Mouse (Mus musculus) embryonic facial prominence, embryonic 12.5 days (tissue): ENCODE data around the gene Hbb-bs. TPM values are rescaled to one million over a fixed set of nuclear protein-coding genes. Genes with fewer than 3 reads are reported as not detected.
"Not testable (repeated sequence)": the region's sequence is repeated elsewhere in the genome, so short reads cannot be mapped to it uniquely, and the experiment has no call there.

ENCODE experiments used
- ATAC-seq: fragments of 200-750 bp; cut with Nextera tagmentation; 2 replicates; pipeline ENCODE4 v1.8.0; 2017; ENCODE audit not compliant: insufficient number of reproducible peaks, insufficient read depth, low FRiP score, low TSS enrichment
- H3K27ac ChIP-seq: fragments of 300-500 bp; sonication (generic); 2 replicates; pipeline ENCODE4 v1.5.1; 2016; ENCODE audit warnings: mild to moderate bottlenecking
- H3K27me3 ChIP-seq: fragments of 300-500 bp; sonication (generic); 2 replicates; pipeline ENCODE4 v1.6.1; 2016; ENCODE audit warnings: mild to moderate bottlenecking, moderate library complexity
- H3K36me3 ChIP-seq: fragments of 300-500 bp; sonication (generic); 2 replicates; pipeline ENCODE4 v1.6.1; 2016; ENCODE audit warnings: mild to moderate bottlenecking
- H3K4me1 ChIP-seq: fragments of 300-500 bp; sonication (generic); 2 replicates; pipeline ENCODE4 v1.6.1; 2016
- H3K4me2 ChIP-seq: fragments of 300-500 bp; sonication (generic); replicated peaks from 2 replicates; pipeline ENCODE4 v1.6.1; 2016; ENCODE audit warnings: mild to moderate bottlenecking, moderate library complexity
- H3K4me3 ChIP-seq: fragments of 300-500 bp; sonication (generic); 2 replicates; pipeline ENCODE4 v1.5.1; 2016; ENCODE audit warnings: mild to moderate bottlenecking
- H3K9ac ChIP-seq: fragments of 300-500 bp; sonication (generic); 2 replicates; pipeline ENCODE4 v1.6.1; 2016; ENCODE audit warnings: mild to moderate bottlenecking, moderate library complexity
- H3K9me3 ChIP-seq: fragments of 300-500 bp; sonication (generic); 2 replicates; pipeline ENCODE4 v1.6.1; 2016; ENCODE audit warnings: mild to moderate bottlenecking, moderate library complexity
- WGBS: fragments of 180-500 bp; shearing (Covaris S2); methylation state at CpG from one replicate; pipeline ENCODE4 v1.1.7; 2016; 5-methylcytosine and 5-hydroxymethylcytosine counted together
- polyA plus RNA-seq: library from polyadenylated mRNA; unstranded; fragments of >200 nt; fragmentation: Nextera tagmentation; extraction: Ambion mirVana; gene quantifications from 2 replicates; pipeline ENCODE4 v1.2.1, GENCODE M21; 2016

The Hbb-bs gene
- polyA plus RNA-seq, 1 experiment from 2014 or later: 706 TPM

GRCm38 (mm10) chr7:103843034-103843433, 15.1 kb upstream of the Hbb-bs start, which contains the start of gene Hbb-bh1:
Hbb-bh1 (minus strand) TSS chr7:103843164.
- H3K27ac ChIP-seq: no peak within 1 kb of the TSS
- H3K9ac ChIP-seq: no peak within 1 kb of the TSS
- H3K4me2 ChIP-seq: no peak within 1 kb of the TSS
- H3K27me3 ChIP-seq: no peaks in the 10 kb centered on the region
- WGBS: 69% methylated on average over 2 of the region's 2 CpGs
- H3K9me3 ChIP-seq: no peaks in the 10 kb centered on the region
- H3K36me3 ChIP-seq: no peaks in the 10 kb centered on the region
- no peak for ATAC-seq
- H3K4me1 ChIP-seq: no peaks in the 10 kb centered on the region
- no peak within 1 kb of the TSS for H3K4me3 ChIP-seq

- H3K4me3 ChIP-seq: no peak within 1 kb of the TSS
- no peaks in the 10 kb centered on the region for H3K4me1 ChIP-seq
- 66% methylated on average over 3 of the region's 3 CpGs for WGBS
Observed at GRCm38 (mm10) chr7:103840268-103840667, 12.4 kb upstream of the Hbb-bs start, which contains the start of gene Hbb-bh2. Hbb-bh2 (minus strand) TSS chr7:103840520.

GRCm38 (mm10) chr7:103827139-103827538, 757 bp downstream of the Hbb-bs start:
- H3K27ac ChIP-seq, H3K4me1 ChIP-seq, H3K27me3 ChIP-seq, H3K9me3 ChIP-seq, ATAC-seq, H3K4me3 ChIP-seq, H3K36me3 ChIP-seq, H3K4me2 ChIP-seq, H3K9ac ChIP-seq: not testable (repeated sequence)
- no CpG with 5 or more reads among the region's 2 CpGs for WGBS

More at GRCm38 (mm10) chr7:103840268-103840667, 12.4 kb upstream of the Hbb-bs start, which contains the start of gene Hbb-bh2:
- Histone ChIP-seq H3K9me3 (no peaks in the 10 kb centered on the region), H3K4me2 (no peak within 1 kb of the TSS), H3K36me3 (no peaks in the 10 kb centered on the region), H3K9ac (no peak within 1 kb of the TSS), H3K27ac (no peak within 1 kb of the TSS), H3K27me3 (no peaks in the 10 kb centered on the region)
- no peak for ATAC-seq

- no peaks in the 10 kb centered on the region for H3K9me3 ChIP-seq
- no peak overlapping the region for H3K4me2 ChIP-seq
- H3K27ac ChIP-seq: no peak overlapping the region
- no peak overlapping the region for H3K9ac ChIP-seq
- 52% methylated on average over 3 of the region's 3 CpGs for WGBS
- H3K36me3 ChIP-seq: no peaks in the 10 kb centered on the region
- H3K4me1 ChIP-seq: no peaks in the 10 kb centered on the region
- H3K27me3 ChIP-seq: no peaks in the 10 kb centered on the region
- H3K4me3 ChIP-seq: no peak overlapping the region
- no peak for ATAC-seq
Observed at GRCm38 (mm10) chr7:103826255-103826887, 1.5 kb downstream of the Hbb-bs start.

- no peak for ATAC-seq
- 88% methylated on average over 3 of the region's 3 CpGs for WGBS
- no peak overlapping the region for H3K9ac ChIP-seq
- no peaks in the 10 kb centered on the region for H3K4me1 ChIP-seq
- no peak overlapping the region for H3K4me3 ChIP-seq
- no peaks in the 10 kb centered on the region for H3K9me3 ChIP-seq
- no peaks in the 10 kb centered on the region for H3K36me3 ChIP-seq
- no peak overlapping the region for H3K27ac ChIP-seq
- no peaks in the 10 kb centered on the region for H3K27me3 ChIP-seq
- H3K4me2 ChIP-seq: no peak overlapping the region
Observed at GRCm38 (mm10) chr7:103825536-103826254, 2.2 kb downstream of the Hbb-bs start.

GRCm38 (mm10) chr7:103824597-103824996, 3.3 kb downstream of the Hbb-bs start:
- Histone ChIP-seq H3K9ac (no peak overlapping the region), H3K36me3 (no peaks in the 10 kb centered on the region), H3K4me2 (no peak overlapping the region), H3K4me3 (no peak overlapping the region), H3K27me3 (no peaks in the 10 kb centered on the region), H3K27ac (no peak overlapping the region), H3K9me3 (no peaks in the 10 kb centered on the region), H3K4me1 (no peaks in the 10 kb centered on the region)
- 82% methylated on average over 2 of the region's 2 CpGs for WGBS
- ATAC-seq: no peak

- H3K36me3 ChIP-seq, H3K9ac ChIP-seq, H3K9me3 ChIP-seq, H3K4me3 ChIP-seq, H3K4me1 ChIP-seq, H3K27me3 ChIP-seq, H3K4me2 ChIP-seq, H3K27ac ChIP-seq, ATAC-seq: not testable (repeated sequence)
- WGBS: 71% methylated on average over 1 of the region's 2 CpGs
Observed at GRCm38 (mm10) chr7:103815085-103815484, 12.8 kb downstream of the Hbb-bs start.

GRCm38 (mm10) chr7:103813766-103814165, 14.1 kb downstream of the Hbb-bs start, which contains the start of gene Hbb-bt:
Hbb-bt (minus strand) TSS chr7:103813996.
- Histone ChIP-seq H3K36me3 (no peaks in the 10 kb centered on the region), H3K27ac (no peak within 1 kb of the TSS), H3K4me3 (no peak within 1 kb of the TSS), H3K4me2 (no peak within 1 kb of the TSS), H3K9ac (no peak within 1 kb of the TSS), H3K27me3 (no peaks in the 10 kb centered on the region), H3K4me1 (no peaks in the 10 kb centered on the region), H3K9me3 (no peaks in the 10 kb centered on the region)
- ATAC-seq: no peak
- whole genome bisulfite sequencing: 84% methylated on average over 3 of the region's 3 CpGs

GRCm38 (mm10) chr7:103813152-103813551, 14.7 kb downstream of the Hbb-bs start:
- not testable (repeated sequence) for H3K4me1 ChIP-seq, H3K4me3 ChIP-seq, ATAC-seq, H3K4me2 ChIP-seq, H3K9ac ChIP-seq, H3K27me3 ChIP-seq, H3K36me3 ChIP-seq, H3K27ac ChIP-seq, H3K9me3 ChIP-seq
- WGBS: no CpG with 5 or more reads among the region's 3 CpGs

GRCm38 (mm10) chr7:103812174-103812573, 15.7 kb downstream of the Hbb-bs start:
- H3K36me3 ChIP-seq: no peaks in the 10 kb centered on the region
- no peak overlapping the region for H3K9ac ChIP-seq
- H3K9me3 ChIP-seq: no peaks in the 10 kb centered on the region
- H3K4me2 ChIP-seq: no peak overlapping the region
- no peaks in the 10 kb centered on the region for H3K27me3 ChIP-seq
- no peak overlapping the region for H3K27ac ChIP-seq
- no peak overlapping the region for H3K4me3 ChIP-seq
- 72% methylated on average over 1 of the region's 1 CpGs for WGBS
- H3K4me1 ChIP-seq: no peaks in the 10 kb centered on the region
- ATAC-seq: no peak

- WGBS: 80% methylated on average over 1 of the region's 1 CpGs
- ATAC-seq: no peak
Observed at GRCm38 (mm10) chr7:103811223-103811845, 16.6 kb downstream of the Hbb-bs start.

GRCm38 (mm10) chr7:103810746-103811145, 17.1 kb downstream of the Hbb-bs start:
- ATAC-seq: no peak
- no peak overlapping the region for H3K9ac ChIP-seq
- 81% methylated on average over 3 of the region's 3 CpGs for WGBS
- H3K4me3 ChIP-seq: no peak overlapping the region
- H3K36me3 ChIP-seq: no peaks in the 10 kb centered on the region
- H3K27ac ChIP-seq: no peak overlapping the region
- H3K4me2 ChIP-seq: no peak overlapping the region
- H3K27me3 ChIP-seq: no peaks in the 10 kb centered on the region
- no peaks in the 10 kb centered on the region for H3K4me1 ChIP-seq
- H3K9me3 ChIP-seq: no peaks in the 10 kb centered on the region

More at GRCm38 (mm10) chr7:103811223-103811845, 16.6 kb downstream of the Hbb-bs start:
- Histone ChIP-seq H3K27me3 (no peaks in the 10 kb centered on the region), H3K9me3 (no peaks in the 10 kb centered on the region), H3K4me2 (no peak overlapping the region), H3K27ac (no peak overlapping the region), H3K4me1 (no peaks in the 10 kb centered on the region), H3K4me3 (no peak overlapping the region), H3K36me3 (no peaks in the 10 kb centered on the region), H3K9ac (no peak overlapping the region)
